Mouse (Mus musculus): ENCODE results near the gene Sh3kbp1.

GRCm38 (mm10) chrX:159953546-159954429 is 326.7 kb downstream of the Sh3kbp1 start:
- TF ChIP-seq CTCF (IDR thresholded peaks at IDR 0.05; ENCODE audit: low read depth) (no peak), EP300 (IDR thresholded peaks at IDR 0.05; ENCODE audit: low read depth) (no peak)

Measured in heart, postnatal 0 days (tissue).